Mouse (Mus musculus) retina, postnatal 7 days (tissue): ENCODE measurements around the gene Olfr533.
"Not testable (repeated sequence)": the region's sequence is repeated elsewhere in the genome, so short reads cannot be mapped to it uniquely, and the experiment has no call there.

Experiments
- DNase-seq: peaks from one replicate; pipeline ENCODE4 v3.0.0-alpha.2; 2012; ENCODE audit warnings: low read depth, low spot score

The Olfr533 gene

GRCm38 (mm10) chr7:140463070-140463469, at the start of gene Olfr533:
TSS of gene Olfr533 (plus strand) at chr7:140463370.
- not testable (repeated sequence) for DNase-seq

GRCm38 (mm10) chr7:140421539-140421938, 41.6 kb upstream of the Olfr533 start, which contains the start of gene Olfr532:
TSS of gene Olfr532 (minus strand) at chr7:140421639.
- no peak for DNase-seq

- DNase-seq: no peak
These were observed 20.0 kb upstream of the Olfr533 start for GRCm38 (mm10) chr7:140443141-140443540.

- no peak for DNase-seq
These were observed 14.7 kb downstream of the Olfr533 start for GRCm38 (mm10) chr7:140477886-140478285.

GRCm38 (mm10) chr7:140478733-140479132, 15.6 kb downstream of the Olfr533 start:
- DNase-seq: no peak

- no peak for DNase-seq
These were observed 20.7 kb downstream of the Olfr533 start, which contains the start of gene Olfr535 for GRCm38 (mm10) chr7:140483916-140484315. TSS of gene Olfr535 (plus strand) at chr7:140484216.

- DNase-seq: no peak
These were observed 25.8 kb downstream of the Olfr533 start for GRCm38 (mm10) chr7:140488981-140489380.

GRCm38 (mm10) chr7:140494231-140494630, 31.1 kb downstream of the Olfr533 start:
- DNase-seq: no peak

GRCm38 (mm10) chr7:140494702-140495101, 31.5 kb downstream of the Olfr533 start:
- no peak for DNase-seq

GRCm38 (mm10) chr7:140507346-140508021, 44.3 kb downstream of the Olfr533 start, which contains the start of gene Olfr536:
TSS of gene Olfr536 (minus strand) at chr7:140507396.
- not testable (repeated sequence) for DNase-seq
